Mouse (Mus musculus) embryonic fibroblast, embryonic 13.5 days (primary cell): Measurements from ENCODE around the gene Thsd4.

Source experiments
- CTCF ChIP-seq: IDR thresholded peaks from 2 replicates; pipeline ENCODE4 v1.5.1; 2011; ENCODE audit warnings: mild to moderate bottlenecking, control low read depth, low read length, moderate library complexity, borderline replicate concordance; ENCODE audit not compliant: insufficient read depth
- POLR2A ChIP-seq: IDR thresholded peaks from 2 replicates; pipeline ENCODE4 v1.6.1; 2011; ENCODE audit warnings: low read depth, mild to moderate bottlenecking, control low read depth, low read length, moderate library complexity

DNA sequence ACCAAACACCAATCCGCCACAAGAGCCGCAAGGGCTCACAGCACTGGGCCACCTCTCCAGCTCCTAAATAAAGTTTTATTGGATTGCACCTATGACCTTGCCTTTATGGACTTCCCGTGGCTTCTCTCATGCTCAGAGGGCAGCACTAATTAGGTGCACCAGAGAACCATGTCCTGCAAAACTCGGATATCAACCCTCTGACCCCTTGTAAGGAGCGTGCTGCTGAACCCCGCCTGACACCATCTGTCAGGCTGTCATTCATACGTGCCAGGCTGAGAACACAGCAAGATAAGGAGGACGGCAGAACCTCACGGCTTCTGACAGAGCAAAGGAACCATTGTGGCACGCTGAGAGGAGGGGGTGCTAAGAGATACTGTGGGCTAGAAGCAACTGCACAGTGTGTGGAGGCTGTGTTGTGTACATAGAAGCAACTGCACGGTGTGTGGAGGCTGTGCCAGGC is 8.5 kb downstream of the Thsd4 start:
- TF ChIP-seq CTCF (no peak), POLR2A (no peak)
